Mouse (Mus musculus) erythroblast, embryonic 14.5 days (primary cell): ENCODE data around the gene BC017158.

Experiments used
- GATA1 ChIP-seq: IDR thresholded peaks from 2 replicates; pipeline ENCODE4 v1.6.1; 2012; ENCODE audit warnings: low read length, inconsistent platforms, mixed read lengths
- TAL1 ChIP-seq: IDR thresholded peaks from 3 replicates; pipeline ENCODE4 v1.6.1; 2012; ENCODE audit warnings: low read length, inconsistent platforms, mixed read lengths

DNA sequence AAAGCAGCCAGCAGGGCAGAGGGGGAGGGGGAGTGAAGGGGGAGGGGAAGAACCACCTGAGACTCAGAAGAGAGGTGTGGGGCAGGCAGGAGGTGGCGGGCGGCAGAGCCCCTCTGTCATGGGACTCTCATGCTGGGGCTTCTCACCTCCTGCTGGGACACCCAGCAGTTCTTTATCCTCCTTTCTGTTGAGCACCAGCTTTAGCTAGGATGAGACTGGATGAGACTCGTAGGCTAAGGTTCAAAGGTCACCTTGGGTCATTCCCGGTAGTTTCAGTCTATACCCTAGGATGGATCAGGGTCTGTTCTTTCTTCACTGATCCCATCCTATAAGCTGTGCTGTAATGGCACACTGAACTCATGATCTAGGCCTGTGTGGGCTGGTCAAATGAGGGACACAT lies 19.0 kb upstream of the BC017158 start:
- no peak for TF ChIP-seq GATA1
- no peak for TF ChIP-seq TAL1
